Mouse (Mus musculus): ENCODE data around the gene Olfr76. TPM values are rescaled to one million over a fixed set of nuclear protein-coding genes. Genes with fewer than 3 reads are reported as not detected.
"Not testable (repeated sequence)": the region's sequence is repeated elsewhere in the genome, so short reads cannot be mapped to it uniquely, and the experiment has no call there.

The Olfr76 gene
- polyA plus RNA-seq, 1 experiment from 2014 or later, result not detected

- Histone ChIP-seq H3K27me3 (replicated peaks; ENCODE audit: control insufficient read depth, insufficient read depth, low read length) (no peaks in the 10 kb centered on the region), H3K36me3 (ENCODE audit: control insufficient read depth, insufficient read depth, low read length) (no peaks in the 10 kb centered on the region), H3K9me3 (ENCODE audit: control insufficient read depth, low read length) (no peaks in the 10 kb centered on the region), H3K4me3 (ENCODE audit: low read length) (no peak within 1 kb of the TSS), H3K4me1 (ENCODE audit: control insufficient read depth, insufficient read depth, low read length) (no peaks in the 10 kb centered on the region), H3K27ac (ENCODE audit: low read length) (no peak within 1 kb of the TSS), H3K9ac (ENCODE audit: low read depth, low read length) (no peak within 1 kb of the TSS), H3K4me2 (ENCODE audit: low read depth, low read length) (no peak within 1 kb of the TSS)
- WGBS, result 85% methylated on average over 1 of the region's 1 CpGs
- ATAC-seq, result no peak
These were observed 31.1 kb downstream of the Olfr76 start, which contains the start of gene Olfr1426 for GRCm38 (mm10) chr19:12091913-12092312. Olfr1426 (minus strand) TSS chr19:12092013.

- 86% methylated on average over 4 of the region's 4 CpGs for WGBS
These were observed 45.4 kb downstream of the Olfr76 start, which contains the start of gene Olfr1425 for GRCm38 (mm10) chr19:12077631-12078030. Olfr1425 (minus strand) TSS chr19:12077731.

GRCm38 (mm10) chr19:12069546-12069945 is 53.5 kb downstream of the Olfr76 start:
- not testable (repeated sequence) for H3K9ac ChIP-seq (ENCODE audit: low read depth, low read length); H3K4me1 ChIP-seq (ENCODE audit: control insufficient read depth, insufficient read depth, low read length); H3K27me3 ChIP-seq (replicated peaks; ENCODE audit: control insufficient read depth, insufficient read depth, low read length); H3K4me3 ChIP-seq (ENCODE audit: low read length); H3K9me3 ChIP-seq (ENCODE audit: control insufficient read depth, low read length); H3K36me3 ChIP-seq (ENCODE audit: control insufficient read depth, insufficient read depth, low read length); H3K27ac ChIP-seq (ENCODE audit: low read length); ATAC-seq; H3K4me2 ChIP-seq (ENCODE audit: low read depth, low read length)
- 75% methylated on average over 1 of the region's 1 CpGs for WGBS

More at GRCm38 (mm10) chr19:12077631-12078030, 45.4 kb downstream of the Olfr76 start, which contains the start of gene Olfr1425:
- H3K27ac ChIP-seq (ENCODE audit: low read length); H3K4me2 ChIP-seq (ENCODE audit: low read depth, low read length); H3K4me3 ChIP-seq (ENCODE audit: low read length); H3K9me3 ChIP-seq (ENCODE audit: control insufficient read depth, low read length); H3K4me1 ChIP-seq (ENCODE audit: control insufficient read depth, insufficient read depth, low read length); H3K36me3 ChIP-seq (ENCODE audit: control insufficient read depth, insufficient read depth, low read length); ATAC-seq; H3K9ac ChIP-seq (ENCODE audit: low read depth, low read length); H3K27me3 ChIP-seq (replicated peaks; ENCODE audit: control insufficient read depth, insufficient read depth, low read length): not testable (repeated sequence)

Other genes with a start within 250 kb of the Olfr76 start
- not detected in 2 replicates for gene Olfr1419, start 248.1 kb downstream of the Olfr76 start, polyA plus RNA-seq (2015; fragmentation: Nextera tagmentation; extraction: Ambion mirVana)
- not detected in 2 replicates for gene Olfr1420, start 236.6 kb downstream of the Olfr76 start, polyA plus RNA-seq (2015; fragmentation: Nextera tagmentation; extraction: Ambion mirVana)
- 17.3 and 18.8 TPM in 2 replicates for gene Patl1, start 210.8 kb downstream of the Olfr76 start, polyA plus RNA-seq (2015; fragmentation: Nextera tagmentation; extraction: Ambion mirVana)
- gene Osbp, start 157.3 kb downstream of the Olfr76 start, polyA plus RNA-seq (2015; fragmentation: Nextera tagmentation; extraction: Ambion mirVana), result 3.3 and 3.8 TPM in 2 replicates
- not detected in 2 replicates for gene Olfr1423, start 81.9 kb downstream of the Olfr76 start, polyA plus RNA-seq (2015; fragmentation: Nextera tagmentation; extraction: Ambion mirVana)
- not detected in 2 replicates for gene Olfr1424, start 60.5 kb downstream of the Olfr76 start, polyA plus RNA-seq (2015; fragmentation: Nextera tagmentation; extraction: Ambion mirVana)
- gene Olfr1425, start 45.5 kb downstream of the Olfr76 start, polyA plus RNA-seq (2015; fragmentation: Nextera tagmentation; extraction: Ambion mirVana), result not detected in 2 replicates
- not detected in 2 replicates for gene Olfr1426, start 31.2 kb downstream of the Olfr76 start, polyA plus RNA-seq (2015; fragmentation: Nextera tagmentation; extraction: Ambion mirVana)
- not detected in 2 replicates for gene Olfr1427, start 19.9 kb downstream of the Olfr76 start, polyA plus RNA-seq (2015; fragmentation: Nextera tagmentation; extraction: Ambion mirVana)
- not detected in 2 replicates for gene Olfr1428, start 7.3 kb downstream of the Olfr76 start, polyA plus RNA-seq (2015; fragmentation: Nextera tagmentation; extraction: Ambion mirVana)
- not detected in 2 replicates for gene Olfr1555-ps1, start 46.9 kb upstream of the Olfr76 start, polyA plus RNA-seq (2015; fragmentation: Nextera tagmentation; extraction: Ambion mirVana)
- not detected in 2 replicates for gene Olfr1431, start 77.4 kb upstream of the Olfr76 start, polyA plus RNA-seq (2015; fragmentation: Nextera tagmentation; extraction: Ambion mirVana)
- not detected in 2 replicates for gene Olfr1432, start 109.4 kb upstream of the Olfr76 start, polyA plus RNA-seq (2015; fragmentation: Nextera tagmentation; extraction: Ambion mirVana)
- not detected in 2 replicates for gene Olfr262, start 118.5 kb upstream of the Olfr76 start, polyA plus RNA-seq (2015; fragmentation: Nextera tagmentation; extraction: Ambion mirVana)
- not detected in 2 replicates for gene Olfr235, start 137.8 kb upstream of the Olfr76 start, polyA plus RNA-seq (2015; fragmentation: Nextera tagmentation; extraction: Ambion mirVana)
- gene Olfr1434, start 156.7 kb upstream of the Olfr76 start, polyA plus RNA-seq (2015; fragmentation: Nextera tagmentation; extraction: Ambion mirVana), result not detected in 2 replicates
- gene Olfr1436, start 175.9 kb upstream of the Olfr76 start, polyA plus RNA-seq (2015; fragmentation: Nextera tagmentation; extraction: Ambion mirVana), result not detected in 2 replicates
- gene Olfr1437, start 201.9 kb upstream of the Olfr76 start, polyA plus RNA-seq (2015; fragmentation: Nextera tagmentation; extraction: Ambion mirVana), result not detected in 2 replicates
- gene Olfr1438-ps1, start 212.7 kb upstream of the Olfr76 start, polyA plus RNA-seq (2015; fragmentation: Nextera tagmentation; extraction: Ambion mirVana), result not detected in 2 replicates